Mouse (Mus musculus) midbrain, embryonic 12.5 days (tissue): ENCODE results near the gene Cenpa. TPM values are rescaled to one million over a fixed set of nuclear protein-coding genes. Genes with fewer than 3 reads are reported as not detected.

Source experiments
- ATAC-seq: fragments of 200-750 bp; cut with Nextera tagmentation; 2 replicates; pipeline ENCODE4 v1.8.0; 2017; ENCODE audit warnings: low read depth, moderate TSS enrichment, moderate library complexity; ENCODE audit not compliant: low FRiP score
- H3K27ac ChIP-seq: fragments of 300-500 bp; sonication (generic); replicated peaks from 2 replicates; pipeline ENCODE4 v1.5.1; 2016; ENCODE audit warnings: mild to moderate bottlenecking
- H3K27me3 ChIP-seq: fragments of 300-500 bp; sonication (generic); 2 replicates; pipeline ENCODE4 v1.6.1; 2016; ENCODE audit warnings: mild to moderate bottlenecking
- H3K36me3 ChIP-seq: fragments of 300-500 bp; sonication (generic); 2 replicates; pipeline ENCODE4 v1.6.1; 2016
- H3K4me1 ChIP-seq: fragments of 300-500 bp; sonication (generic); 2 replicates; pipeline ENCODE4 v1.6.1; 2016
- H3K4me2 ChIP-seq: fragments of 300-500 bp; sonication (generic); replicated peaks from 2 replicates; pipeline ENCODE4 v1.6.1; 2016; ENCODE audit warnings: mild to moderate bottlenecking, moderate library complexity
- H3K4me3 ChIP-seq: fragments of 300-500 bp; sonication (generic); 2 replicates; pipeline ENCODE4 v1.5.1; 2016; ENCODE audit warnings: mild to moderate bottlenecking
- H3K9ac ChIP-seq: fragments of 300-500 bp; sonication (generic); replicated peaks from 2 replicates; pipeline ENCODE4 v1.6.1; 2016; ENCODE audit warnings: mild to moderate bottlenecking, moderate library complexity
- H3K9me3 ChIP-seq: fragments of 300-500 bp; sonication (generic); 2 replicates; pipeline ENCODE4 v1.6.1; 2016; ENCODE audit warnings: mild to moderate bottlenecking
- WGBS: fragments of 180-500 bp; shearing (Covaris S2); methylation state at CpG from one replicate; pipeline ENCODE4 v1.1.7; 2016; 5-methylcytosine and 5-hydroxymethylcytosine counted together
- polyA plus RNA-seq: library from polyadenylated mRNA; unstranded; fragments of >200 nt; fragmentation: Nextera tagmentation; extraction: Ambion mirVana; gene quantifications from 2 replicates; pipeline ENCODE4 v1.2.1, GENCODE M21; 2016

Cenpa gene
- polyA plus RNA-seq, 1 experiment from 2014 or later, result 290 TPM

- peaks cover 13% of the 10 kb centered on the region for H3K4me1 ChIP-seq
- H3K4me3 ChIP-seq, result no peak overlapping the region
- 20% methylated on average over 1 of the region's 1 CpGs for WGBS
- peaks cover 46% of the 10 kb centered on the region for H3K27me3 ChIP-seq
- H3K36me3 ChIP-seq, result no peaks in the 10 kb centered on the region
- H3K9ac ChIP-seq, result no peak overlapping the region
- no peak overlapping the region for H3K27ac ChIP-seq
- H3K4me2 ChIP-seq, result no peak overlapping the region
- no peak for ATAC-seq
- no peaks in the 10 kb centered on the region for H3K9me3 ChIP-seq
Observed at GRCm38 (mm10) chr5:30624311-30624710, 42.3 kb upstream of the Cenpa start.

- no peaks in the 10 kb centered on the region for H3K9me3 ChIP-seq
- ATAC-seq, result no peak
- no peak overlapping the region for H3K4me3 ChIP-seq
- H3K27me3 ChIP-seq, result peaks cover 44% of the 10 kb centered on the region
- H3K4me1 ChIP-seq, result peaks cover 13% of the 10 kb centered on the region
- H3K9ac ChIP-seq, result no peak overlapping the region
- H3K4me2 ChIP-seq, result no peak overlapping the region
- H3K36me3 ChIP-seq, result no peaks in the 10 kb centered on the region
- WGBS, result 63% methylated on average over 4 of the region's 4 CpGs
- H3K27ac ChIP-seq, result no peak overlapping the region
Observed at GRCm38 (mm10) chr5:30624908-30625307, 41.7 kb upstream of the Cenpa start.

- peaks cover 41% of the 10 kb centered on the region for H3K27me3 ChIP-seq
- no peaks in the 10 kb centered on the region for H3K36me3 ChIP-seq
- no peak overlapping the region for H3K4me3 ChIP-seq
Observed at GRCm38 (mm10) chr5:30625379-30625778, 41.2 kb upstream of the Cenpa start.

GRCm38 (mm10) chr5:30626331-30627105 is 40.1 kb upstream of the Cenpa start:
- Histone ChIP-seq H3K36me3 (no peaks in the 10 kb centered on the region), H3K4me3 (no peak overlapping the region), H3K9me3 (no peaks in the 10 kb centered on the region), H3K27me3 (peaks cover 30% of the 10 kb centered on the region), H3K4me1 (peaks cover 13% of the 10 kb centered on the region), H3K4me2 (no peak overlapping the region), H3K27ac (no peak overlapping the region), H3K9ac (no peak overlapping the region)
- ATAC-seq, result no peak
- WGBS, result 82% methylated on average over 8 of the region's 8 CpGs

More at GRCm38 (mm10) chr5:30625379-30625778, 41.2 kb upstream of the Cenpa start:
- H3K9ac ChIP-seq, result no peak overlapping the region
- no peak overlapping the region for H3K4me2 ChIP-seq
- ATAC-seq, result no peak
- 72% methylated on average over 3 of the region's 3 CpGs for WGBS
- no peak overlapping the region for H3K27ac ChIP-seq
- no peaks in the 10 kb centered on the region for H3K9me3 ChIP-seq
- H3K4me1 ChIP-seq, result peaks cover 13% of the 10 kb centered on the region

GRCm38 (mm10) chr5:30628511-30628910 is 38.1 kb upstream of the Cenpa start:
- Histone ChIP-seq H3K9me3 (no peaks in the 10 kb centered on the region), H3K9ac (no peak overlapping the region), H3K4me3 (no peak overlapping the region), H3K4me1 (no peaks in the 10 kb centered on the region), H3K27ac (no peak overlapping the region), H3K27me3 (peaks cover 12% of the 10 kb centered on the region; the same call in 1 of the 2 replicates), H3K4me2 (no peak overlapping the region), H3K36me3 (no peaks in the 10 kb centered on the region)
- 77% methylated on average over 3 of the region's 3 CpGs for WGBS
- no peak for ATAC-seq

- Histone ChIP-seq H3K9me3 (no peaks in the 10 kb centered on the region), H3K27me3 (no peaks in the 10 kb centered on the region; the same call in 1 of the 2 replicates), H3K36me3 (no peaks in the 10 kb centered on the region), H3K27ac (no peak overlapping the region), H3K4me3 (no peak overlapping the region), H3K9ac (no peak overlapping the region), H3K4me2 (no peak overlapping the region), H3K4me1 (no peaks in the 10 kb centered on the region)
- no peak for ATAC-seq
- 72% methylated on average over 6 of the region's 6 CpGs for whole genome bisulfite sequencing
Observed at GRCm38 (mm10) chr5:30630401-30630800, 36.2 kb upstream of the Cenpa start.

GRCm38 (mm10) chr5:30632134-30632533 is 34.4 kb upstream of the Cenpa start:
- Histone ChIP-seq H3K27ac (no peak overlapping the region), H3K4me3 (no peak overlapping the region), H3K4me2 (no peak overlapping the region), H3K27me3 (no peaks in the 10 kb centered on the region; the same call in none of the 2 replicates), H3K36me3 (no peaks in the 10 kb centered on the region), H3K9ac (no peak overlapping the region), H3K9me3 (no peaks in the 10 kb centered on the region), H3K4me1 (no peaks in the 10 kb centered on the region)
- 71% methylated on average over 1 of the region's 1 CpGs for WGBS
- no peak for ATAC-seq

GRCm38 (mm10) chr5:30636994-30637393 is 29.6 kb upstream of the Cenpa start:
- Histone ChIP-seq H3K4me2 (no peak overlapping the region), H3K27me3 (no peaks in the 10 kb centered on the region; the same call in 1 of the 2 replicates), H3K4me3 (no peak overlapping the region), H3K27ac (no peak overlapping the region), H3K9me3 (no peaks in the 10 kb centered on the region), H3K36me3 (no peaks in the 10 kb centered on the region), H3K4me1 (no peaks in the 10 kb centered on the region), H3K9ac (no peak overlapping the region)
- 65% methylated on average over 7 of the region's 7 CpGs for WGBS
- no peak for ATAC-seq

- no peaks in the 10 kb centered on the region for H3K4me1 ChIP-seq
- no peak for ATAC-seq
Observed at GRCm38 (mm10) chr5:30638041-30638440, 28.5 kb upstream of the Cenpa start.

GRCm38 (mm10) chr5:30643477-30644179 is 22.9 kb upstream of the Cenpa start:
- Histone ChIP-seq H3K9ac (no peak overlapping the region), H3K9me3 (no peaks in the 10 kb centered on the region), H3K4me1 (peaks cover 10% of the 10 kb centered on the region), H3K27me3 (no peaks in the 10 kb centered on the region), H3K36me3 (no peaks in the 10 kb centered on the region), H3K4me2 (no peak overlapping the region), H3K4me3 (no peak overlapping the region), H3K27ac (no peak overlapping the region)
- ATAC-seq, result no peak
- 67% methylated on average over 5 of the region's 5 CpGs for WGBS

More at GRCm38 (mm10) chr5:30638041-30638440, 28.5 kb upstream of the Cenpa start:
- Histone ChIP-seq H3K4me2 (no peak overlapping the region), H3K4me3 (no peak overlapping the region), H3K27me3 (no peaks in the 10 kb centered on the region; the same call in 1 of the 2 replicates), H3K9me3 (no peaks in the 10 kb centered on the region), H3K27ac (no peak overlapping the region), H3K36me3 (no peaks in the 10 kb centered on the region), H3K9ac (no peak overlapping the region)
- 8% methylated on average over 6 of the region's 6 CpGs for WGBS

GRCm38 (mm10) chr5:30646036-30646435 is 20.5 kb upstream of the Cenpa start:
- no peak overlapping the region for H3K4me2 ChIP-seq
- H3K27me3 ChIP-seq, result no peaks in the 10 kb centered on the region
- WGBS, result 72% methylated on average over 2 of the region's 2 CpGs
- ATAC-seq, result no peak
- H3K4me1 ChIP-seq, result peaks cover 16% of the 10 kb centered on the region
- no peak overlapping the region for H3K27ac ChIP-seq
- H3K9ac ChIP-seq, result no peak overlapping the region
- H3K9me3 ChIP-seq, result no peaks in the 10 kb centered on the region
- no peak overlapping the region for H3K4me3 ChIP-seq
- no peaks in the 10 kb centered on the region for H3K36me3 ChIP-seq

- H3K27me3 ChIP-seq, result no peaks in the 10 kb centered on the region
- peaks cover 16% of the 10 kb centered on the region for H3K4me1 ChIP-seq
- peak overlapping the region; percentile 67 for H3K27ac ChIP-seq
- H3K4me3 ChIP-seq, result peak overlapping the region; percentile 89
- H3K36me3 ChIP-seq, result no peaks in the 10 kb centered on the region
- 20% methylated on average over 9 of the region's 9 CpGs for WGBS
- H3K9ac ChIP-seq, result peak overlapping the region; percentile 74
- H3K9me3 ChIP-seq, result no peaks in the 10 kb centered on the region
- no peak for ATAC-seq
- H3K4me2 ChIP-seq, result peak overlapping the region; percentile 96
Observed at GRCm38 (mm10) chr5:30647396-30647795, 19.2 kb upstream of the Cenpa start.
